Mouse (Mus musculus): Measurements from ENCODE around the gene Dock2. TPM values are rescaled to one million over a fixed set of nuclear protein-coding genes. Genes with fewer than 3 reads are reported as not detected.

Dock2 gene
- polyA plus RNA-seq, 1 experiment from 2014 or later: 3.0 TPM

DNA sequence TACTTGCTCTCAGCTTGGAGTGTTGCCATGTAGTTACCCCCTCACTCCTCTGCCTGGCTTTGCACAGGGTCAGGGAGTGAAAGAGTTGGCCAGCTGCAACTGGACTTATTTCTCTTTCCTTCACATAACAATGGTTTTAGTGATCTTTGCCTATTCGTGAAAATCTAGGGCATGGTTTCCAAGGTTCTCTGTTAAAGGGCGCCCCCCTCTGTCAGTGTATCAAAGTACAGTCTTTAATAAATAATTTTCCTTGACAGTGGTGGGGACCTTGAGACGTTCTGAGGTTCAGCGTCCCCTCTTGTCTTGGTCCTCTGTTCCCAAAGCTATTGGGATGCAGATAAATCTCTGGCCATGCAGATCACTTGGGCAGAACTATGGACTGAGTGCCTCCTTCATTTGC is 12.4 kb upstream of the Dock2 start:
- Histone ChIP-seq H3K4me2 (replicated peaks; ENCODE audit: low read depth, low read length) (no peak overlapping the region), H3K27ac (ENCODE audit: low read length) (no peak overlapping the region), H3K9me3 (ENCODE audit: control insufficient read depth, low read depth, low read length) (no peaks in the 10 kb centered on the region), H3K9ac (replicated peaks; ENCODE audit: low read depth, low read length) (no peak overlapping the region), H3K27me3 (ENCODE audit: control insufficient read depth, insufficient read depth, low read length) (no peaks in the 10 kb centered on the region), H3K36me3 (ENCODE audit: control insufficient read depth, insufficient read depth, low read length) (no peaks in the 10 kb centered on the region), H3K4me1 (ENCODE audit: control insufficient read depth, insufficient read depth, low read length) (no peaks in the 10 kb centered on the region), H3K4me3 (ENCODE audit: low read depth, low read length) (no peak overlapping the region)
- 25% methylated on average over 4 of the region's 4 CpGs for WGBS
- ATAC-seq (ENCODE audit: insufficient number of reproducible peaks, insufficient read depth, low FRiP score, low read depth): no peak

DNA sequence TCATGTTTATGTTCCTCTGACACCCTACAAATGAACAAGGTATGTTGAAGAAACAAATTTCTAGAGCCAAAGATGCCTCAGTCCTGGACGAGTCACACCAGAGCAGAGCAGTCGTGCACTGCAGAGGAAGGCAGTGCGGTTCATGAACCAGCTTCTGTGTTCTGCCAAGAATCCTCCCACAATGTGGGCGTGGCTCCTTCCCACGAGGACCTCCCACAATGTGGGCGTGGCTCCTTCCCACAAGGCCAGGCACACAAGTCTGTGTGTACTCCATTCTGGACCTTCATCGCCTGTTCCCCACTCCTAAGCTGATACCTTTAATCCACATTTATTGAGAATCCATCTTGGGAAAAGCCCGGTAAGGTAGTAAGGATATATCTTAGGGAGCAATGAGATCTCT is 8.2 kb upstream of the Dock2 start:
- ATAC-seq (ENCODE audit: insufficient number of reproducible peaks, insufficient read depth, low FRiP score, low read depth): no peak
- Histone ChIP-seq H3K9ac (replicated peaks; ENCODE audit: low read depth, low read length) (no peak overlapping the region), H3K36me3 (ENCODE audit: control insufficient read depth, insufficient read depth, low read length) (no peaks in the 10 kb centered on the region), H3K27ac (ENCODE audit: low read length) (no peak overlapping the region), H3K4me2 (replicated peaks; ENCODE audit: low read depth, low read length) (no peak overlapping the region), H3K4me1 (ENCODE audit: control insufficient read depth, insufficient read depth, low read length) (no peaks in the 10 kb centered on the region), H3K4me3 (ENCODE audit: low read depth, low read length) (no peak overlapping the region), H3K27me3 (ENCODE audit: control insufficient read depth, insufficient read depth, low read length) (no peaks in the 10 kb centered on the region), H3K9me3 (ENCODE audit: control insufficient read depth, low read depth, low read length) (no peaks in the 10 kb centered on the region)
- WGBS: 54% methylated on average over 8 of the region's 8 CpGs

DNA sequence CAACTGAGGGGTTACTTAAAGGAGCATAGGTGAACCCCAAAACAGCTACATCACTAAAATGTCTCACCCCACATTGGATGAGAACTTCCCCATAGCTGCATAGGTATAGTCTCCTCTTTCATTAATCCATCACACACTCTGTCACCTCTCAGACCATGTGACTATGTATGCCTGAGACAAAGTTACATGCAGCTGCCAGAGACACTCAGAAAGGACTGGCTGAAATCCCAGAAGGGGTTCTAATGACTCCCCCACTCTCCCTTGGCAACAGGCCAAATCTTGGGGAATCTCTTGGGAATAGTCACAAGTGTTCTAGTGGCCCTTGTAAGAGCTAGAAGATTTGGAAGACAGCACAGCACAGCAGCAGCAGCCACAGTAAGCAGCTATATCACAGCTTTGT is 1.2 kb upstream of the Dock2 start:
- Histone ChIP-seq H3K9ac (replicated peaks; ENCODE audit: low read depth, low read length) (no peak overlapping the region), H3K4me2 (replicated peaks; ENCODE audit: low read depth, low read length) (no peak overlapping the region), H3K4me1 (ENCODE audit: control insufficient read depth, insufficient read depth, low read length) (no peaks in the 10 kb centered on the region), H3K9me3 (ENCODE audit: control insufficient read depth, low read depth, low read length) (no peaks in the 10 kb centered on the region), H3K27ac (ENCODE audit: low read length) (no peak overlapping the region), H3K4me3 (ENCODE audit: low read depth, low read length) (no peak overlapping the region), H3K27me3 (ENCODE audit: control insufficient read depth, insufficient read depth, low read length) (no peaks in the 10 kb centered on the region), H3K36me3 (ENCODE audit: control insufficient read depth, insufficient read depth, low read length) (no peaks in the 10 kb centered on the region)
- ATAC-seq (ENCODE audit: insufficient number of reproducible peaks, insufficient read depth, low FRiP score, low read depth): no peak

DNA sequence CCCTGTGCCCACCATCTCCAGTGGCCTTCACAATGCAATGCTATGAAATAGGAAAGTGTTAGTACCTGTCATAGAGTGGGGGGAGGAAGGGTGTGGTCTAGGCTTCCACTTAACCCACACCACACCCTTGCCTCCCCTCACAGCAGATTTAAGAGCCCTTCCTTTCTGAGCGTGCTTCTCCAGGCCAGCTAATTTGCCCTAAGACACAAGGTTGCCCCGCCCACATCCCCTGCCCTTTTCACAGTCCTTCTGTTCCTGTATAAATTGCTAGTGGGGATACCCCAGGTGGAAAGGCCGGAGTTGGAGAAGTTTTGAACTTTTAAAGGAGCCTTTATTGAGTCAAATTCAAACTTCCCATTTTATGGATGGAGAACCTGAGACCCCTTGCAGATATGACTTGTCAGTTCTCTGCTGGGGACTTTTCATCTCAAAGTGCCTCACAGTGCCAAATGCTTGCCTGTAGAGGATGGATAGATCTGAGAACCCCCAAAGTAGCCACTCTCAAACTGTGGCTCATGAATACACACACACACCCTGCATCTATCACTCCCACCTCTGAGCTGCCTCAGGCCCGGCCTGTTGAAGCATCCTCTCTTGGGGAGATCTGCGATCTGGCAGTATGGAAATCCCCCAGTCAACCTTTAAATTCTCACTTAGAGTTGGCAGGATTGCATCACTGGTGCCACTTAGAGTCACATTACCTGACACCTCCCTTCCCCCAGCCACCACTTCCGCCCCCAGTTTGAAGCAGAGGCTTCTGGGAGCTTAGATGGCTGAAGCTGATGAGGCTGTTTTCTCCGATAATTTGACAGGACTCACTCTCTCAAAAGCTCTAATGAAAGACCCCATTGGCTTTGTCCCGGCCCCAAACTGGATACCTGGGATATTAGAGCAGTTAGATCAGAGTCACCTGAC is 919 bp downstream of the Dock2 start:
- H3K27me3 ChIP-seq (ENCODE audit: control insufficient read depth, insufficient read depth, low read length): no peaks in the 10 kb centered on the region
- no peaks in the 10 kb centered on the region for H3K4me1 ChIP-seq (ENCODE audit: control insufficient read depth, insufficient read depth, low read length)
- H3K4me3 ChIP-seq (ENCODE audit: low read depth, low read length): no peak overlapping the region
- H3K4me2 ChIP-seq (replicated peaks; ENCODE audit: low read depth, low read length): no peak overlapping the region
- no peaks in the 10 kb centered on the region for H3K36me3 ChIP-seq (ENCODE audit: control insufficient read depth, insufficient read depth, low read length)
- no peaks in the 10 kb centered on the region for H3K9me3 ChIP-seq (ENCODE audit: control insufficient read depth, low read depth, low read length)
- no peak for ATAC-seq (ENCODE audit: insufficient number of reproducible peaks, insufficient read depth, low FRiP score, low read depth)
- H3K27ac ChIP-seq (ENCODE audit: low read length): no peak overlapping the region
- H3K9ac ChIP-seq (replicated peaks; ENCODE audit: low read depth, low read length): no peak overlapping the region
- 70% methylated on average over 8 of the region's 8 CpGs for WGBS

DNA sequence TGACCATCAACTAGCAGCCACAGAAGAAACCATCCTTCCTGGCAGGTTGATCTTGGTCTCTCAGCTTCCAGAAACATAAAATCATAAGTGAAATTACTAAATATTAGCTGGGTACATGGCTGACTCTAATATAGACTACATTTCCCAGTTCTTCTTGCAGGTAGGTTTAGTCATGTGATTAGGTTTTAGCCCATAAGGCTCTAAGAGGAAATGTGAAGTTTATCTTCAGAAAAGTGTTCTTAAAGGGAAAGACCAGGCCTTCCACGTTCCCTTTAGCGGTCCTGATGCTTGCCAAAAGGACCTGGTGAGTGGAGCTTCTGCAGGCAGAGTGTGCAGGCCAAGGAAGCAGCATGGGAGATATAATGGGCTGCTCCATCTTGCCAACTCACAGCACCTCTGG is 2.9 kb downstream of the Dock2 start:
- Histone ChIP-seq H3K4me2 (replicated peaks; ENCODE audit: low read depth, low read length) (no peak overlapping the region), H3K27ac (ENCODE audit: low read length) (no peak overlapping the region), H3K9me3 (ENCODE audit: control insufficient read depth, low read depth, low read length) (no peaks in the 10 kb centered on the region), H3K27me3 (ENCODE audit: control insufficient read depth, insufficient read depth, low read length) (no peaks in the 10 kb centered on the region), H3K9ac (replicated peaks; ENCODE audit: low read depth, low read length) (no peak overlapping the region), H3K36me3 (ENCODE audit: control insufficient read depth, insufficient read depth, low read length) (no peaks in the 10 kb centered on the region), H3K4me3 (ENCODE audit: low read depth, low read length) (no peak overlapping the region), H3K4me1 (ENCODE audit: control insufficient read depth, insufficient read depth, low read length) (no peaks in the 10 kb centered on the region)
- no peak for ATAC-seq (ENCODE audit: insufficient number of reproducible peaks, insufficient read depth, low FRiP score, low read depth)
- 86% methylated on average over 2 of the region's 2 CpGs for WGBS

DNA sequence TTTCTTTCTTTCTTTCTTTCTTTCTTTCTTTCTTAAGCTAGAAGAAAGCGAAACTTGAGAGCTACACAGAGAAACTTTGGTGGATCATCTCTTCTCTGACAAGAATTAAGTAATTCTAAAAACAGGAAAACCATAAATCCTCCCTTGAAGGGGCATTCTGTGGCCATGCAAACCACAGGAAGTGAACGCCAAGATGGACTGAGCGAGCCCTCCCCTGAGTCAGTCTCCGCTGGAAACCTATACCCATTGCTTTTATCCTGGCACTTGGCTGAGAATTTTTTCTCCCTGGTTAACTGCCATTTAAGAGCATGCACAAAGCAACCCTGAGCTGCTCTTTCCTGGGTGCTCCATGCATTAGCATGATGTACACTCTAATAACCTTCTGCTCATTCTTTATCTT is 3.7 kb downstream of the Dock2 start:
- no peak overlapping the region for H3K27ac ChIP-seq (ENCODE audit: low read length)
- 85% methylated on average over 4 of the region's 4 CpGs for WGBS
- H3K27me3 ChIP-seq (ENCODE audit: control insufficient read depth, insufficient read depth, low read length): no peaks in the 10 kb centered on the region
- no peak overlapping the region for H3K9ac ChIP-seq (replicated peaks; ENCODE audit: low read depth, low read length)
- ATAC-seq (ENCODE audit: insufficient number of reproducible peaks, insufficient read depth, low FRiP score, low read depth): no peak
- H3K4me3 ChIP-seq (ENCODE audit: low read depth, low read length): no peak overlapping the region
- no peak overlapping the region for H3K4me2 ChIP-seq (replicated peaks; ENCODE audit: low read depth, low read length)
- no peaks in the 10 kb centered on the region for H3K4me1 ChIP-seq (ENCODE audit: control insufficient read depth, insufficient read depth, low read length)
- H3K9me3 ChIP-seq (ENCODE audit: control insufficient read depth, low read depth, low read length): no peaks in the 10 kb centered on the region
- no peaks in the 10 kb centered on the region for H3K36me3 ChIP-seq (ENCODE audit: control insufficient read depth, insufficient read depth, low read length)

DNA sequence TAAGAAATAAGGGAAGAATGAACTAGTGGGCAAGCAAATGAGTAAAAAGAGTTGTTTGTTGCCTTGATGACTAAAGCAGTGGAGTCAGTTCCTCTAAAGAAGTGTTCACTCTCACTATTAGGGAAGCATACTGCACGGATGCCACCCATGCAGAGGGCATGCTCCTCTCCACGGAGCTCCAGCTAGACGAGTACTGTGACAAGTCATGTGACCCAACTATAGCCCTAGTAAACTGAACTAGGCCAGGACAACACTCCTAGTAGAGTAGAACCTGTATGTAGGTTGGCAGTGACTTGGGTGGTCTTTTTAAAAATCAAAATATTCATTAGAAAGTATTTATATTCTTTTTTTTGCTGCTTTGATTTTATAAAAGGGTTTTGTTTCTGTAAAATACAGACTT is 5.3 kb downstream of the Dock2 start:
- Histone ChIP-seq H3K27ac (ENCODE audit: low read length) (no peak overlapping the region), H3K27me3 (ENCODE audit: control insufficient read depth, insufficient read depth, low read length) (no peaks in the 10 kb centered on the region), H3K4me2 (replicated peaks; ENCODE audit: low read depth, low read length) (no peak overlapping the region), H3K9ac (replicated peaks; ENCODE audit: low read depth, low read length) (no peak overlapping the region), H3K9me3 (ENCODE audit: control insufficient read depth, low read depth, low read length) (no peaks in the 10 kb centered on the region), H3K36me3 (ENCODE audit: control insufficient read depth, insufficient read depth, low read length) (no peaks in the 10 kb centered on the region), H3K4me3 (ENCODE audit: low read depth, low read length) (no peak overlapping the region), H3K4me1 (ENCODE audit: control insufficient read depth, insufficient read depth, low read length) (no peaks in the 10 kb centered on the region)
- no peak for ATAC-seq (ENCODE audit: insufficient number of reproducible peaks, insufficient read depth, low FRiP score, low read depth)
- WGBS: 81% methylated on average over 3 of the region's 3 CpGs

DNA sequence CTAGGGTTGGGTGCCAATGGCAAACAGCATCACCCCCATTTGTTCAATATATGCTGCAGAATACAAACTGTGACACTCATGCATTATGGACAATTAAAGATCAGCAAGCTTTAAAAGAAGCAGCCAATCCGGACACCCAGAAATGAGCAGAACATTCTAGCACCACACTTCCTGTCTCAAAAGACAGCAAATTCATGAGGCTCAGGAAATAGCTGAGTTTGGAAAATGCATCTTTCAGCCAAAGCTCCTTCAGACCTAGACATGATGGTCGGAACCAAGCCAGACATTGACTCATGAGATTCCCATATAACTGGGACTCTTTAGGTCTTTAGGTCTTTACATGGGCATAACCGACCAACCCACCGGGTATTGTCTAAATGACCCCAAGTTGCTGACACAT is 6.2 kb downstream of the Dock2 start:
- WGBS: 87% methylated on average over 4 of the region's 4 CpGs
- H3K4me3 ChIP-seq (ENCODE audit: low read depth, low read length): no peak overlapping the region
- H3K27ac ChIP-seq (ENCODE audit: low read length): no peak overlapping the region
- no peaks in the 10 kb centered on the region for H3K4me1 ChIP-seq (ENCODE audit: control insufficient read depth, insufficient read depth, low read length)
- no peak for ATAC-seq (ENCODE audit: insufficient number of reproducible peaks, insufficient read depth, low FRiP score, low read depth)
- H3K9ac ChIP-seq (replicated peaks; ENCODE audit: low read depth, low read length): no peak overlapping the region
- H3K27me3 ChIP-seq (ENCODE audit: control insufficient read depth, insufficient read depth, low read length): no peaks in the 10 kb centered on the region
- no peak overlapping the region for H3K4me2 ChIP-seq (replicated peaks; ENCODE audit: low read depth, low read length)
- H3K9me3 ChIP-seq (ENCODE audit: control insufficient read depth, low read depth, low read length): no peaks in the 10 kb centered on the region
- no peaks in the 10 kb centered on the region for H3K36me3 ChIP-seq (ENCODE audit: control insufficient read depth, insufficient read depth, low read length)

DNA sequence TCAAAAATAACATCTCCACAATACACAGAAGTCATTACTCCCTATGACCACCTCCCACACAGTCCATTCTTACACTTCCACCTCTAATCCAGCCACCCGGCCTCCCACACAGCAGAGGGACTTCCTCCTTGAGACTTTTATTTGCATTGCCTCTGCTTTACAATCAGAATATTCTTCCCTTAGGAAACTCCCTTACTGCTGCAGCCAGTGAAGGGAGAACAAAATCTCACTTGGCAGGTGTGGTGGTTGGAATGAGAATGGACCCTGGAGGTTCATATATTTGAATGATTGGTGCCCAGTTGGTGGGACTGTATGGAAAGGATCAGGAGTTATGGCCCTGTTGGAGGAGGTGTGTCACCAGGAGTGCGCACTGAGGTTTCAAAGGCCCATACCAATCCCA is 7.6 kb downstream of the Dock2 start:
- Histone ChIP-seq H3K27me3 (ENCODE audit: control insufficient read depth, insufficient read depth, low read length) (no peaks in the 10 kb centered on the region), H3K27ac (ENCODE audit: low read length) (no peak overlapping the region), H3K4me2 (replicated peaks; ENCODE audit: low read depth, low read length) (no peak overlapping the region), H3K4me3 (ENCODE audit: low read depth, low read length) (no peak overlapping the region), H3K9ac (replicated peaks; ENCODE audit: low read depth, low read length) (no peak overlapping the region), H3K36me3 (ENCODE audit: control insufficient read depth, insufficient read depth, low read length) (no peaks in the 10 kb centered on the region), H3K4me1 (ENCODE audit: control insufficient read depth, insufficient read depth, low read length) (no peaks in the 10 kb centered on the region), H3K9me3 (ENCODE audit: control insufficient read depth, low read depth, low read length) (no peaks in the 10 kb centered on the region)
- no peak for ATAC-seq (ENCODE audit: insufficient number of reproducible peaks, insufficient read depth, low FRiP score, low read depth)
- 74% methylated on average over 2 of the region's 2 CpGs for WGBS

Measured in stomach, embryonic 14.5 days (tissue).